Mouse (Mus musculus) small intestine, adult 2 months (tissue): ENCODE measurements around the gene Fam185a.

ENCODE experiments used
- CTCF ChIP-seq: fragments of 200-500 bp; IDR thresholded peaks from 2 replicates; pipeline ENCODE4 v1.5.1; 2012; ENCODE audit warnings: low read depth, mild to moderate bottlenecking, control low read depth, inconsistent platforms, low read length, moderate library complexity, mixed read lengths; ENCODE audit not compliant: insufficient replicate concordance, insufficient read length; ENCODE audit errors: extremely low read depth
- POLR2A ChIP-seq: fragments of 200-500 bp; IDR thresholded peaks from 2 replicates; pipeline ENCODE4 v1.6.1; 2012; ENCODE audit warnings: low read depth, mild to moderate bottlenecking, control low read depth, inconsistent platforms, low read length, moderate library complexity

- TF ChIP-seq CTCF (no peak), POLR2A (no peak)
Measured at GRCm38 (mm10) chr5:21387340-21387739, 37.4 kb upstream of the Fam185a start.
